Comparison of ENCODE assay signal across 30 mouse cellular contexts in the genomic region with DNA sequence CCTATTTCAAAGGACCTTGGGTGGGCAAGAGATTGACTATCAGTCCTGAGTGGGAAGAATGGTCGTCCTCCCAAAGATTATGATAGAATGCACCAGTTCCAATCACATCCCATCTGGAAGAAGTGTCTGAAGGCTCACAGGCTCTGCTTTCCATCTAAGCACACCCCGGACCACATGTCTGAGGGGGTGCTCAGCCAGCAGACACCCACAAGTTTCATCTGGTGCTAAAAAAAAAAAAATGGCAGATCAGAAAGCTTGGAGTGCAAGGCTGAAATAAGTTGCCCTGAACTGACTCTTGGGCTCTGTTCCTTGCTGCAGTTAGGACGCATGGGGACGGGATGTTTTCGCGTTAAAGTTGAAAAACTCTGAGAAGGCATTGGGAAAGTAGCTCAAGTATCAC.
DNase-seq lines count a peak whose midpoint lies in the region; ATAC-seq lines count a peak whose summit lies in the region.
"Had no signal": no experiment of that assay in that cellular context is flagged by ENCODE, and none has a peak within 500 bp of the region (broad histone marks: within the 10 kb centered on the region; RNA-seq: fewer than 3 reads in every experiment).

No protein-coding gene starts in this region.

- ATAC-seq in lung, embryonic 15.5 days (ENCODE audit: borderline replicate concordance, extremely low read depth, low FRiP score, low TSS enrichment), result no peak
- ATAC-seq in kidney, embryonic 16.5 days (ENCODE audit: low FRiP score, low TSS enrichment), result no peak
- ATAC-seq: CD4-positive, CD25-positive, alpha-beta regulatory T cell, adult 4 months; forebrain, embryonic 15.5 days; hindbrain, postnatal 0 days; intestine, embryonic 15.5 days; midbrain, embryonic 16.5 days had no signal

- H3K9me3 ChIP-seq in lung, embryonic 15.5 days, result no peaks in the 10 kb centered on the region
- peaks cover 5% of the 10 kb centered on the region; the same call in 1 of the 2 replicates for H3K9me3 ChIP-seq in kidney, embryonic 16.5 days (ENCODE audit: low read length)
- H3K9me3 ChIP-seq: forebrain, embryonic 15.5 days; heart, embryonic 15.5 days; intestine, embryonic 15.5 days; limb, embryonic 15.5 days had no signal

- H3K36me3 ChIP-seq in lung, embryonic 15.5 days, result no peaks in the 10 kb centered on the region
- no peaks in the 10 kb centered on the region for H3K36me3 ChIP-seq in kidney, embryonic 16.5 days (ENCODE audit: insufficient read depth, low read length)
- H3K36me3 ChIP-seq: embryonic facial prominence, embryonic 13.5 days; forebrain, embryonic 10.5 days; forebrain, embryonic 15.5 days; heart, embryonic 15.5 days; hindbrain, embryonic 12.5 days; intestine, embryonic 15.5 days; limb, embryonic 15.5 days; liver, embryonic 13.5 days had no signal

- DNase-seq in layer of hippocampus, adult 18-20 months (ENCODE audit: low spot score in 2 of 2), result peak; percentile 41 to 78
- DNase-seq in layer of hippocampus, adult 9-10 months (ENCODE audit: low spot score), result no peak
- DNase-seq in lung, postnatal 14 days, result no peak
- DNase-seq in layer of hippocampus, adult 8-10 months (ENCODE audit: low spot score in 2 of 2), result peak; percentile 41 to 47
- peak; percentile 46 to 47 for DNase-seq in layer of hippocampus, postnatal 36 days
- DNase-seq: adrenal gland, postnatal 14 days; cerebellum, adult 18-20 months; cerebellum, postnatal 10 days; gastrocnemius, postnatal 14 days; heart, postnatal 36 days; kidney, adult 8-10 months; kidney, postnatal 10 days; liver, embryonic 13.5 days; lung, adult 18-20 months; thymus, adult 2 months; thymus, postnatal 36 days had no signal

- no peak overlapping the region for H3K4me3 ChIP-seq in lung, embryonic 15.5 days
- no peak overlapping the region for H3K4me3 ChIP-seq in kidney, embryonic 16.5 days (ENCODE audit: low read length)
- H3K4me3 ChIP-seq: embryonic facial prominence, embryonic 13.5 days; forebrain, embryonic 10.5 days; forebrain, embryonic 15.5 days; heart, embryonic 15.5 days; hindbrain, embryonic 12.5 days; intestine, embryonic 15.5 days; limb, embryonic 15.5 days; liver, embryonic 13.5 days had no signal

- 0 out of 2 replicates have a peak overlapping the region, but pooled peaks have one; percentile 13 for H3K27ac ChIP-seq in lung, embryonic 15.5 days
- H3K27ac ChIP-seq in kidney, embryonic 16.5 days (ENCODE audit: low read length), result no peak overlapping the region
- H3K27ac ChIP-seq: embryonic facial prominence, embryonic 13.5 days; forebrain, embryonic 10.5 days; forebrain, embryonic 15.5 days; heart, embryonic 15.5 days; hindbrain, embryonic 12.5 days; hindbrain, postnatal 0 days; intestine, embryonic 15.5 days; limb, embryonic 15.5 days; liver, embryonic 13.5 days; stomach, postnatal 0 days had no signal

- no peak overlapping the region for H3K4me2 ChIP-seq in lung, embryonic 15.5 days
- H3K4me2 ChIP-seq in kidney, embryonic 16.5 days (replicated peaks; ENCODE audit: low read depth, low read length), result no peak overlapping the region
- H3K4me2 ChIP-seq: embryonic facial prominence, embryonic 13.5 days; forebrain, embryonic 15.5 days; heart, embryonic 15.5 days; hindbrain, embryonic 12.5 days; intestine, embryonic 15.5 days; limb, embryonic 15.5 days; liver, embryonic 13.5 days; midbrain, embryonic 11.5 days had no signal

- H3K4me1 ChIP-seq in lung, embryonic 15.5 days, result no peaks in the 10 kb centered on the region; the same call in 1 of the 2 replicates
- no peaks in the 10 kb centered on the region for H3K4me1 ChIP-seq in kidney, embryonic 16.5 days (ENCODE audit: insufficient read depth, low read length)
- H3K4me1 ChIP-seq: embryonic facial prominence, embryonic 13.5 days; forebrain, embryonic 15.5 days; heart, embryonic 15.5 days; hindbrain, embryonic 12.5 days; intestine, embryonic 15.5 days; limb, embryonic 15.5 days; liver, embryonic 13.5 days had no signal

- H3K9ac ChIP-seq in lung, embryonic 15.5 days, result no peak overlapping the region
- H3K9ac ChIP-seq in kidney, embryonic 16.5 days (replicated peaks; ENCODE audit: low read length), result no peak overlapping the region
- H3K9ac ChIP-seq: embryonic facial prominence, embryonic 13.5 days; forebrain, embryonic 15.5 days; heart, embryonic 15.5 days; hindbrain, embryonic 12.5 days; intestine, embryonic 15.5 days; limb, embryonic 15.5 days; liver, embryonic 13.5 days had no signal

- H3K27me3 ChIP-seq in lung, embryonic 15.5 days, result no peaks in the 10 kb centered on the region
- no peaks in the 10 kb centered on the region for H3K27me3 ChIP-seq in kidney, embryonic 16.5 days (ENCODE audit: insufficient read depth, low read length)
- H3K27me3 ChIP-seq: embryonic facial prominence, embryonic 13.5 days; forebrain, embryonic 15.5 days; heart, embryonic 15.5 days; hindbrain, embryonic 12.5 days; intestine, embryonic 15.5 days; limb, embryonic 15.5 days; liver, embryonic 13.5 days had no signal

- 73% methylated on average over 6 of the region's 6 CpGs for WGBS in lung, embryonic 15.5 days
- WGBS in kidney, embryonic 16.5 days, result 90% methylated on average over 6 of the region's 6 CpGs

Comparison
In these comparisons a context has a peak if more than half of its experiments do, and no peak if none do; other contexts are left out.
1. DNase-seq: peak in layer of hippocampus, adult 18-20 months (2 of 2), layer of hippocampus, adult 8-10 months (2 of 2) and layer of hippocampus, postnatal 36 days (2 of 2); none in layer of hippocampus, adult 9-10 months (single experiment) and lung, postnatal 14 days (single experiment).